Mouse (Mus musculus) limb, embryonic 11.5 days (tissue): ENCODE data around the gene Rundc1. TPM values are rescaled to one million over a fixed set of nuclear protein-coding genes. Genes with fewer than 3 reads are reported as not detected.

Experiments used
- ATAC-seq: fragments of 200-750 bp; cut with Nextera tagmentation; 2 replicates; pipeline ENCODE4 v1.8.0; 2017; ENCODE audit warnings: low read depth; ENCODE audit not compliant: insufficient number of reproducible peaks, low FRiP score, low TSS enrichment
- DNase-seq: peaks from one replicate; pipeline ENCODE4 v3.0.0-alpha.2; 2015; ENCODE audit warnings: low spot score
- H3K27ac ChIP-seq: fragments of 300-500 bp; sonication (generic); replicated peaks from 2 replicates; pipeline ENCODE4 v1.5.1; 2014; ENCODE audit warnings: low read depth, mild to moderate bottlenecking, low read length
- H3K27me3 ChIP-seq: fragments of 300-500 bp; sonication (generic); 2 replicates; pipeline ENCODE4 v1.6.1; 2014; ENCODE audit warnings: mild to moderate bottlenecking, low read length, mixed read lengths; ENCODE audit not compliant: control insufficient read depth, insufficient read depth
- H3K36me3 ChIP-seq: fragments of 300-500 bp; sonication (generic); 2 replicates; pipeline ENCODE4 v1.6.1; 2014; ENCODE audit warnings: mild to moderate bottlenecking, low read length, moderate library complexity, mixed read lengths; ENCODE audit not compliant: control insufficient read depth, insufficient read depth
- H3K4me1 ChIP-seq: fragments of 300-500 bp; sonication (generic); 2 replicates; pipeline ENCODE4 v1.6.1; 2014; ENCODE audit warnings: low read length, mixed read lengths; ENCODE audit not compliant: control insufficient read depth, insufficient read depth
- H3K4me2 ChIP-seq: fragments of 300-500 bp; sonication (generic); 2 replicates; pipeline ENCODE4 v1.6.1; 2014; ENCODE audit warnings: low read depth, mild to moderate bottlenecking, moderate library complexity; ENCODE audit not compliant: severe bottlenecking
- H3K4me3 ChIP-seq: fragments of 300-500 bp; sonication (generic); 2 replicates; pipeline ENCODE4 v1.5.1; 2014; ENCODE audit warnings: low read depth, low read length
- H3K9ac ChIP-seq: fragments of 300-500 bp; sonication (generic); 2 replicates; pipeline ENCODE4 v1.6.1; 2014; ENCODE audit warnings: mild to moderate bottlenecking, low read length
- H3K9me3 ChIP-seq: fragments of 300-500 bp; sonication (generic); 2 replicates; pipeline ENCODE4 v1.6.1; 2016; ENCODE audit warnings: low read length; ENCODE audit not compliant: control insufficient read depth
- WGBS: fragments of 180-500 bp; shearing (Covaris S2); extraction: QIAGEN DNeasy Blood & Tissue Kit; methylation state at CpG from one replicate; pipeline ENCODE4 v1.1.7; 2014; 5-methylcytosine and 5-hydroxymethylcytosine counted together
- polyA plus RNA-seq: library from polyadenylated mRNA; unstranded; fragments of >200 nt; fragmentation: Nextera tagmentation; extraction: Ambion mirVana; gene quantifications from 2 replicates; pipeline ENCODE4 v1.2.1, GENCODE M21; 2014

The Rundc1 gene
- polyA plus RNA-seq, 1 experiment from 2014 or later = 13.3 TPM

DNA sequence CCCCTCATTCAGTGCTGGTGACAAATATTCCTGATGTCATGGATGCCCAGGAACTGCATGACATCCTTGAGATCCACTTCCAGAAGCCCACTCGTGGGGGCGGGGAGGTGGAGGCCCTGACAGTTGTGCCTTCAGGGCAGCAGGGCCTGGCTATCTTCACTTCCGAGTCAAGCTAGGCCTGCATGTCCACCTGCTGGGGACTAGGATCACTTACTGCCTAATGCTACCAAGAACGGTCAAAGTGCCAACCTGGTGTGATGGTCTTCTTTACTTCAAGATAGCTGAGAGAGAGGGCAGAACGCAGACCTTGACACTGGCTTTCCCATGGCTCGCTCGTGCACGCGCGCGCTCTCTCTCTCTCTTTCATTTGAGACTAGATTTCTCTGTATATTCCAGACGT is 33.3 kb downstream of the Rundc1 start:
- Histone ChIP-seq H3K4me3 (no peak overlapping the region), H3K27ac (no peak overlapping the region), H3K4me2 (no peak overlapping the region), H3K36me3 (no peaks in the 10 kb centered on the region), H3K9me3 (no peaks in the 10 kb centered on the region), H3K4me1 (peaks cover 11% of the 10 kb centered on the region), H3K9ac (no peak overlapping the region), H3K27me3 (no peaks in the 10 kb centered on the region)
- no peak for DNase-seq
- WGBS = 86% methylated on average over 12 of the region's 12 CpGs
- no peak for ATAC-seq

DNA sequence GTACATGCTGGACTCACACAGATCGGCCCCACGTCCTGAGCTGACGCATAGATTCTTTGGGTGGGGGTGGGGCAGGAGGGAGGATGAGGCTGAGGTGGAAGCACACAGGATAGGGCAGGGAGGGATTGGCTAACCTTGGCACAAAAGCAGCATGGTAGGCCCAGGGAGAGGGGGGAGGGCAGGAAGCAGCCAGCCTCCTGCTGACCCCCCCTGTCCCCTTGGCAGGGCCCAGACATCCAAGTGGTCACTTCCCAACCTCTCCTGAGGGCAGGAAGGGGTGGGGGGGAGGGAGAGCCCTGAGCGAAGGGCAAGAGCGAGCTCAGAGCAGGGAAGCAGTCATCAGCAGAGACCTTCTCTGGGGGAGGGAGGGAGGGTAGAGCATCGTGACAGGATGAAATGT is 34.8 kb downstream of the Rundc1 start:
- H3K4me1 ChIP-seq = peaks cover 22% of the 10 kb centered on the region
- H3K9me3 ChIP-seq = no peaks in the 10 kb centered on the region
- no peak overlapping the region for H3K27ac ChIP-seq
- WGBS = 53% methylated on average over 6 of the region's 6 CpGs
- no peak overlapping the region for H3K4me3 ChIP-seq
- ATAC-seq = no peak
- DNase-seq = no peak
- no peaks in the 10 kb centered on the region for H3K27me3 ChIP-seq
- H3K36me3 ChIP-seq = no peaks in the 10 kb centered on the region
- H3K9ac ChIP-seq = no peak overlapping the region
- no peak overlapping the region for H3K4me2 ChIP-seq

DNA sequence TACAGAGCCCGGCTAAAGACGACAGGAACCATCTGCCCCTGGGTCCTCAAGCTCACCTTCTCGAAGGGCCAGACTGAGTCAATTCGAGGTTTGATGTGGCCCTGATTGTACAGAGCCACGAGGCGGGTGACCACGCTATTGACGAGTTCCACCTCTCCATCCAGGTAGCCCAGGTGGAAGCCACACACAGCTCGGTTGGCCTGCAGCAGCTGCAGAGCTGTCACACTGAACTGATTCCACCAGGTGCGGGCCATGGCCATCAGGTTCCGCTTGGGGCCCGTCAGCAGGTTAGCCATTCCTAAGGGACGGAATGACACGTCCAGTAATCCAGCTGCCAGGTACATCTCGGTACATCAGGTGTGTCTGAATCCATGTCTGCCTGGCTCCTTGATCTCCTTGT is 35.4 kb downstream of the Rundc1 start:
- no peak for ATAC-seq
- Histone ChIP-seq H3K9me3 (no peaks in the 10 kb centered on the region), H3K36me3 (no peaks in the 10 kb centered on the region), H3K9ac (no peak overlapping the region), H3K4me1 (peaks cover 23% of the 10 kb centered on the region), H3K4me2 (no peak overlapping the region), H3K4me3 (no peak overlapping the region), H3K27ac (no peak overlapping the region), H3K27me3 (no peaks in the 10 kb centered on the region)
- DNase-seq = no peak
- 89% methylated on average over 15 of the region's 15 CpGs for WGBS

DNA sequence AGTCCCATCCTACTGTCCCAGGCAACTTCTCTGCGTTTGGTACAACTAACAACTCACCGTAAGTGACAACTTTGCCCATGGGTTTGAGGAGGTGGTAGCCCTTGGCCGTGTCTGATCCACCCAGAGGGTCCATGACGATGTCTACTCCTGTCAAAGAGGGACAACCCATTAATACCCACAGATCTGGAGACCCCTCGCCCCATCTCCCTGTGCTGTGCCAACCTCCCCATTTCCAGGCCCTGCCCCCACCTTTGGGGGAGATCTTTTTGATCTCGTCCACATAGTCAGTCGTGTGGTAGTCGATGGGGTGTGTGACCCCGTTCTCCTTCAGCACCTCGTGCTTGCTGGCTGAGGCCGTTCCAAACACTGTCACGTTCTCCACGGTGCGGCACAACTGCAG is 37.3 kb downstream of the Rundc1 start:
- Histone ChIP-seq H3K4me3 (no peak overlapping the region), H3K4me1 (peaks cover 27% of the 10 kb centered on the region), H3K27ac (no peak overlapping the region)

DNA sequence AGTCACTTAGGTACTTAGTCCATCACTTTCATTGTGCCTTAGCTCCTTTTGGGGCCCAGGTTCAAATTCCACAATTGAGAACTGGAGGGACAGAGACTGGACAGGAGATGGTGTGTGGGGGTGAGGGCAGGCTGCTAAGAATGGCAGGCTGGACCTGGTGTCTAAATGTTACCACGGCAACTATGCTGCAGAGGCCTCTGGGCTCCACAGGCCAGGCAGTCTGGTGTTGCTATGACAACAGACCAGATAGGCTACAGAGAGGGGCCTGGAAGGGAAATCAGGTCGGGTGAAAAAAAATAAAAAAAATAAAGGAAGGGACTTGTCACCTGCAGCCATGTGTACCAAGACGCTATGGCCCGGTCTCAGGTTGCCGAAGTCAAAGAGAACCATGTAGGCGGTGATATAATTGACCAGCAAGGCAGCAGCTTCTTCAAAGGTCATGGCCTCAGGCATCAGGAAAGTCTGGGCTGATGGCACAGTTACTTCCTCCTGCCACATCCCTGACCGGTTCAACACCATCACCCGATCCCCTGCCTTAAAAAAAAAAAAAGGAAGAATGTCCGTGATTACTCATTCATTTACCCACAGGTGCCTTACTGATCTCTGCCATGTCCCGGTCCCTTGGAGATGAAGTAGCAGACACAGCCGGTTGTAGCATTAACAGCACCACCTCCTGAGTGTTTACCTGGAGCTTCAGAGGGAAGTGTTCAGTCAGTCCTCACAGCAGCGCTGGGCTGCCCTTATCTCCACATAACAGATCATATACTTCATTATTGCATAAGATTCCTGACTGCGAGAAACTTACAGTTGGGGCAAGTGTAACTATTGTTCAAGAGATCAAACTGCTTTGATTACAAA is 37.9 kb downstream of the Rundc1 start:
- H3K27ac ChIP-seq = no peak overlapping the region
- H3K4me3 ChIP-seq = no peak overlapping the region
- no peak for ATAC-seq
- 35% methylated on average over 13 of the region's 13 CpGs for WGBS
- no peaks in the 10 kb centered on the region for H3K27me3 ChIP-seq
- no peak overlapping the region for H3K9ac ChIP-seq
- H3K9me3 ChIP-seq = no peaks in the 10 kb centered on the region
- no peaks in the 10 kb centered on the region for H3K36me3 ChIP-seq
- H3K4me1 ChIP-seq = peaks cover 31% of the 10 kb centered on the region
- no peak overlapping the region for H3K4me2 ChIP-seq
- DNase-seq = no peak

More for the DNA sequence above, 37.3 kb downstream of the Rundc1 start:
- no peak for DNase-seq
- no peak overlapping the region for H3K9ac ChIP-seq
- no peaks in the 10 kb centered on the region for H3K9me3 ChIP-seq
- no peaks in the 10 kb centered on the region for H3K36me3 ChIP-seq
- no peak for ATAC-seq
- H3K4me2 ChIP-seq = no peak overlapping the region
- WGBS = 86% methylated on average over 14 of the region's 14 CpGs
- no peaks in the 10 kb centered on the region for H3K27me3 ChIP-seq

DNA sequence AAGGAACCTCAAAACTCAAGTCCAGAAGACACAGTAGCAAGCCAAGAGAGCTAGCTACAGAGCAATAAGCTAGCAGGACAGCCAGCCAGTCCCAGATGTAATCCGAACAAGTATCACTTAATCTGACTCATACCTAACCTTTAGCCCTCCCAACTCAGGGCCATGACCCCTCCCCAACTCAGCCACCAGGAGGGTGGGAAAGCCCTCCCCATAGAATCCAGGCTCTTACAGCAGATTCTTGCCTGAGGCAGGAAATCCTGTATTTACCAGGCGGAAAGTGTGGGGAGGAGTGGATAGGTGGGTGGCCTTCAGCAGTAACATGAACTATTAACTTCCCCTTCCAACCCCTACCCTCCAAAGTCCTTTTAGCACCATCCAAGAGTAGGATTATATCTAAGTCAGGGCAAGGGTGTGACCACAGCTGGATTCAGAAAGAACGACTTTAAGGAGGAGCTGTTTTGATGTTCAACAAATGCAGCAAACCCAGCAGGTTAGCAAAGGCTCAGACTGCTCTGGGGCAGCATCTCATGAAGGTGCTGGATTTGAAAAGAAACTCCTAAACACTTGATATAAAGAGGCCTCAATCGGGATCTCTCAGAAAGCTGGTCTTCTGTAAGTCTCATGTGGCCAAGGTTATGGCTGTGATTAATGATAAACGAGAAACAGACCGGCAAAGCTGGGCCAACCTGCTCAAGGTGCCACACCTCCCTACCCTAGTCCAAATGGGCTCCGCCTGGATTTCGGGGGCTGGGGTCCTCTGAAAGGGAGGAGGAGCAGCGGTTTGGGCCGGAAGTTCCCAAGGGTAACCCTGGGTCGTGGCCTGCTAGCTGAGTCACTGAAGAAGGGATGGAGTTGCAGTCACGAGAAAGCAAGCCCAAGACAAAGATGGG is 39.6 kb downstream of the Rundc1 start, which contains the start of gene Rnd2:
Rnd2 (plus strand) TSS at position 789 of the 890 bp plus-strand sequence.
- Histone ChIP-seq H3K27ac (0 out of 2 replicates have a peak within 1 kb of the TSS, but pooled peaks have one; percentile 12), H3K4me2 (peak within 1 kb of the TSS; percentile 98), H3K27me3 (no peaks in the 10 kb centered on the region), H3K36me3 (no peaks in the 10 kb centered on the region), H3K4me1 (peaks cover 38% of the 10 kb centered on the region), H3K9ac (peak within 1 kb of the TSS; percentile 53), H3K9me3 (no peaks in the 10 kb centered on the region), H3K4me3 (peak within 1 kb of the TSS; percentile 71)
- ATAC-seq (0 out of 2 replicates have a peak, but pooled peaks have one; percentile 11), DNase-seq (peak; percentile 49)
- 7% methylated on average over 12 of the region's 12 CpGs for WGBS

DNA sequence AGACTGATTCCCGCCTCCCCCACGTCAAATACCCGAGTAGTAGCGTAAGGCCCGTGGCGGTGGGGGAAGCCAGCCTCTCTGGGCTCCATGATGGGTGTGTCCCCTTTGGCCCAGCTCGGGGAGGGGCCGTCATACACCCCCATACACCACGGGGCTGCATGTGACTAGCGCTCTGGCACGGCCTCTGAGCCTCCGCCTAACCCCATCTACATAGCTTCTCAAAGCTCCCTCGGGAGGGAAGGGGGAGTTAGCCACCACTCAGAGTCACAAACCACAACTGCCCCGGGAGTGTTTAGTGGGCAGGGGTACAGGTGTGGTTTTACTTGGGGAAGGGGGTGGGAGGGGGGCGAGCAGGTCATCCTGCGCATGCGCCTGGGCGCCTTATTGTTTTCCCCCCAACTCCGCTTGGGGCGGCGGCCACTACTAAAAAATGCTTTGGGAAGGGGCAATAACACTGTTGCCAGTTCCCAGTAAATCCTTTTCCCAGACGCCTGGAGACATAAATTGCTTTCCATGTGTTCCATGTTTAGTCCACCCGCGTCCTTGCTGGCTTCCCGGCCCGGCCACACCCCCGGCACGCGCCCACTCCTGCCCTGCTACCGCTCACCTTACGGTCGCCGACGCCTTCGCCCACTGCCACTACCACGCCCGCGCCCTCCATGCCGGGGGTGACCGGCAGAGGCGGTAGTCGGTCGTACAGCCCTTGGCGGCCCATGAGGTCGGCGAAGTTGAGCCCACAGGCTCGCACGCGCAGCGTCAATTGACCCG is 40.4 kb downstream of the Rundc1 start:
- Histone ChIP-seq H3K27ac (0 out of 2 replicates have a peak overlapping the region, but pooled peaks have one; percentile 12), H3K27me3 (no peaks in the 10 kb centered on the region), H3K9me3 (no peaks in the 10 kb centered on the region), H3K9ac (peak overlapping the region; percentile 53), H3K36me3 (no peaks in the 10 kb centered on the region), H3K4me2 (peak overlapping the region; percentile 98), H3K4me1 (peaks cover 38% of the 10 kb centered on the region), H3K4me3 (peak overlapping the region; percentile 71)
- WGBS = under 1% methylated on average over 51 of the region's 51 CpGs
- ATAC-seq = peak; percentile 60; the same call in 1 of the 2 replicates
- DNase-seq = peak; percentile 70
